Mouse (Mus musculus) stomach, postnatal 0 days (tissue): ENCODE data around the gene Speer4d.
"Not testable (repeated sequence)": the region's sequence is repeated elsewhere in the genome, so short reads cannot be mapped to it uniquely, and the experiment has no call there.

Experiments used
- CTCF ChIP-seq: IDR thresholded peaks from 2 replicates; pipeline ENCODE4 v1.5.1; 2016; ENCODE audit warnings: antibody characterized with exemption, low read depth, mild to moderate bottlenecking, moderate library complexity
- EP300 ChIP-seq: optimal IDR thresholded peaks from 2 replicates; pipeline ENCODE3; 2016; ENCODE audit warnings: antibody characterized with exemption

DNA sequence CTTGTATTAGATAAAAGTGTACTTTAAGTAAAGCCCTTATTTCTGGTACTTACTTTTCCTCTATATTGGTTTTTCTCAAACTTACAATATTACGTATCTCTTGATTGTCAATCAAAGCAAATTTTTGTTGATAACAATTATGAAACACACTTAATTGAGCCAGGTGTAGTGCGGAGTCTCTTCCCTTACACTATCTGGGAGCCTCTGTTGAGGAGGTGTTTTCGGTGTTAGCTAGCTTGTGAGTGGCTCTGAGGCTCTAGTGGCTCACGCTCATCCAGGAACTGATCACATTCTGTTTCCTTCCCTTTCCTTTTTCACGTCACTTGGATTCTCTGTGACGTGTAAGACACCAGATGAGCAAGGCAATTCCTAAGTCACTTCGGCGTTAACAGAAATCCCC, 15.3 kb upstream of the Speer4d start:
- TF ChIP-seq CTCF, EP300: not testable (repeated sequence)
